ENCODE assay signal across 8 mouse cellular contexts in genomic region chr2:33755633-33756020, GRCm38 (mm10).
DNase-seq lines count a peak whose midpoint lies in the region; ATAC-seq and TF ChIP-seq lines count a peak whose summit lies in the region.

No protein-coding gene starts in this region.

- 45% methylated on average over 6 of the region's 6 CpGs for WGBS in lung, embryonic 14.5 days
- 73% methylated on average over 6 of the region's 6 CpGs for WGBS in midbrain, embryonic 16.5 days

- no peak overlapping the region for H3K9ac ChIP-seq in lung, embryonic 14.5 days
- H3K9ac ChIP-seq in midbrain, embryonic 16.5 days (ENCODE audit: low read depth, low read length) = no peak overlapping the region; the same call in 1 of the 2 replicates

- H3K27me3 ChIP-seq in lung, embryonic 14.5 days (ENCODE audit: insufficient read depth, low read length) = no peaks in the 10 kb centered on the region
- H3K27me3 ChIP-seq in midbrain, embryonic 16.5 days (ENCODE audit: control insufficient read depth, insufficient read depth, low read depth, low read length) = no peaks in the 10 kb centered on the region

- ATAC-seq in common myeloid progenitor, adult 5-6 weeks (replicated peaks; ENCODE audit: low read depth, poor library complexity, severe bottlenecking) = peak; percentile 88
- ATAC-seq in lung, embryonic 14.5 days (ENCODE audit: insufficient read depth) = peak; percentile 22; the same call in 1 of the 2 replicates
- ATAC-seq in midbrain, embryonic 16.5 days = no peak

- DNase-seq in layer of hippocampus, adult 18-20 months (ENCODE audit: low spot score in 2 of 2) = peak; percentile 46 to 73
- DNase-seq in layer of hippocampus, postnatal 14 days (ENCODE audit: low spot score in 2 of 2) = no peak
- peak; percentile 15 to 18 for DNase-seq in heart, postnatal 36 days
- peak; percentile 59 for DNase-seq in lung, embryonic 14.5 days
- DNase-seq in thymus, postnatal 0 days (ENCODE audit: low spot score) = peak; percentile 76
- no peak for DNase-seq in ovary, adult 18-20 months (ENCODE audit: low spot score)

- intact Hi-C loops in heart, postnatal 36 days (cut with DNase I) = no loop called here

- H3K27ac ChIP-seq in lung, embryonic 14.5 days (ENCODE audit: low read depth) = peak overlapping the region; percentile 10; the same call in 1 of the 2 replicates
- no peak overlapping the region for H3K27ac ChIP-seq in midbrain, embryonic 16.5 days (ENCODE audit: low read length)

- H3K9me3 ChIP-seq in lung, embryonic 14.5 days (ENCODE audit: low read depth, low read length) = no peaks in the 10 kb centered on the region
- H3K9me3 ChIP-seq in midbrain, embryonic 16.5 days (replicated peaks; ENCODE audit: control insufficient read depth, low read length, poor library complexity, severe bottlenecking) = no peaks in the 10 kb centered on the region

- no peak overlapping the region for H3K4me2 ChIP-seq in lung, embryonic 14.5 days
- no peak overlapping the region for H3K4me2 ChIP-seq in midbrain, embryonic 16.5 days (ENCODE audit: low read length)

- H3K36me3 ChIP-seq in lung, embryonic 14.5 days (ENCODE audit: insufficient read depth) = peaks cover 8% of the 10 kb centered on the region; the same call in 1 of the 2 replicates
- H3K36me3 ChIP-seq in midbrain, embryonic 16.5 days (ENCODE audit: control insufficient read depth, insufficient read depth, low read length) = no peaks in the 10 kb centered on the region; the same call in 1 of the 2 replicates

- TF ChIP-seq CTCF in lung, embryonic 14.5 days (IDR thresholded peaks at IDR 0.05; ENCODE audit: low read depth) = no peak

- no peak overlapping the region for H3K4me3 ChIP-seq in lung, embryonic 14.5 days (ENCODE audit: low read depth, low read length)
- H3K4me3 ChIP-seq in midbrain, embryonic 16.5 days (ENCODE audit: low read depth, low read length) = no peak overlapping the region

- peaks cover 31% of the 10 kb centered on the region for H3K4me1 ChIP-seq in lung, embryonic 14.5 days (ENCODE audit: insufficient read depth)
- H3K4me1 ChIP-seq in midbrain, embryonic 16.5 days (ENCODE audit: control insufficient read depth, insufficient read depth, low read length) = peaks cover 53% of the 10 kb centered on the region

Comparison
In these comparisons a context has a peak if more than half of its experiments do, and no peak if none do; other contexts are left out.
1. DNase-seq: peak in layer of hippocampus, adult 18-20 months (2 of 2), heart, postnatal 36 days (2 of 2), lung, embryonic 14.5 days (single experiment) and thymus, postnatal 0 days (single experiment); none in layer of hippocampus, postnatal 14 days (0 of 2) and ovary, adult 18-20 months (single experiment).